18 mouse cellular contexts compared by ENCODE assay signal in genomic region chr1:186255476-186256080, GRCm38 (mm10).
DNase-seq lines count a peak whose midpoint lies in the region; ATAC-seq lines count a peak whose summit lies in the region.
"Had no signal": no experiment of that assay in that cellular context is flagged by ENCODE, and none has a peak within 500 bp of the region (broad histone marks: within the 10 kb centered on the region; RNA-seq: fewer than 3 reads in every experiment).

No protein-coding gene starts in this region.

- H3K4me3 ChIP-seq in hindbrain, embryonic 10.5 days: no peak overlapping the region
- H3K4me3 ChIP-seq in hindbrain, embryonic 14.5 days (replicated peaks; ENCODE audit: low read length): no peak overlapping the region
- H3K4me3 ChIP-seq in lung, embryonic 16.5 days (ENCODE audit: low read length): no peak overlapping the region
- no peak overlapping the region for H3K4me3 ChIP-seq in limb, embryonic 10.5 days
- H3K4me3 ChIP-seq: heart, adult 2 months; neural tube, embryonic 13.5 days had no signal

- H3K4me1 ChIP-seq in hindbrain, embryonic 10.5 days (replicated peaks): peaks cover 22% of the 10 kb centered on the region
- peaks cover 1% of the 10 kb centered on the region; the same call in 1 of the 2 replicates for H3K4me1 ChIP-seq in hindbrain, embryonic 14.5 days (replicated peaks; ENCODE audit: control insufficient read depth, insufficient read depth, low read length)
- H3K4me1 ChIP-seq in lung, embryonic 16.5 days (replicated peaks; ENCODE audit: control insufficient read depth, insufficient read depth, low read length): peaks cover 14% of the 10 kb centered on the region
- H3K4me1 ChIP-seq in limb, embryonic 10.5 days: peaks cover 48% of the 10 kb centered on the region

- WGBS in hindbrain, embryonic 10.5 days: 66% methylated on average over 8 of the region's 8 CpGs
- 67% methylated on average over 8 of the region's 8 CpGs for WGBS in hindbrain, embryonic 14.5 days
- 65% methylated on average over 8 of the region's 8 CpGs for WGBS in lung, embryonic 16.5 days
- 78% methylated on average over 8 of the region's 8 CpGs for WGBS in limb, embryonic 10.5 days

- no peak overlapping the region for H3K9ac ChIP-seq in hindbrain, embryonic 14.5 days
- H3K9ac ChIP-seq in lung, embryonic 16.5 days (ENCODE audit: low read length): no peak overlapping the region; the same call in 1 of the 2 replicates
- H3K9ac ChIP-seq: neural tube, embryonic 13.5 days had no signal

- no peaks in the 10 kb centered on the region for H3K36me3 ChIP-seq in hindbrain, embryonic 10.5 days
- H3K36me3 ChIP-seq in hindbrain, embryonic 14.5 days (replicated peaks; ENCODE audit: control insufficient read depth, insufficient read depth): no peaks in the 10 kb centered on the region
- no peaks in the 10 kb centered on the region for H3K36me3 ChIP-seq in lung, embryonic 16.5 days (ENCODE audit: control insufficient read depth, insufficient read depth, low read length)
- no peaks in the 10 kb centered on the region for H3K36me3 ChIP-seq in limb, embryonic 10.5 days
- H3K36me3 ChIP-seq: neural tube, embryonic 13.5 days had no signal

- H3K27ac ChIP-seq in hindbrain, embryonic 10.5 days: 0 out of 2 replicates have a peak overlapping the region, but pooled peaks have one; percentile 42
- H3K27ac ChIP-seq in hindbrain, embryonic 14.5 days: no peak overlapping the region
- peak overlapping the region; percentile 21 for H3K27ac ChIP-seq in lung, embryonic 16.5 days (ENCODE audit: low read length)
- H3K27ac ChIP-seq in limb, embryonic 10.5 days: peak overlapping the region; percentile 77
- H3K27ac ChIP-seq: heart, adult 2 months; neural tube, embryonic 13.5 days had no signal

- no peaks in the 10 kb centered on the region for H3K9me3 ChIP-seq in hindbrain, embryonic 10.5 days
- H3K9me3 ChIP-seq in hindbrain, embryonic 14.5 days (ENCODE audit: control insufficient read depth, low read length): no peaks in the 10 kb centered on the region
- no peaks in the 10 kb centered on the region for H3K9me3 ChIP-seq in lung, embryonic 16.5 days (ENCODE audit: control insufficient read depth, low read length)
- no peaks in the 10 kb centered on the region for H3K9me3 ChIP-seq in limb, embryonic 10.5 days (replicated peaks)
- H3K9me3 ChIP-seq: neural tube, embryonic 13.5 days had no signal

- no peaks in the 10 kb centered on the region for H3K27me3 ChIP-seq in hindbrain, embryonic 10.5 days (ENCODE audit: insufficient read depth, poor library complexity, severe bottlenecking)
- no peaks in the 10 kb centered on the region for H3K27me3 ChIP-seq in hindbrain, embryonic 14.5 days (ENCODE audit: control insufficient read depth, insufficient read depth, low read length)
- H3K27me3 ChIP-seq in lung, embryonic 16.5 days (ENCODE audit: control insufficient read depth, insufficient read depth, low read depth, low read length): no peaks in the 10 kb centered on the region
- no peaks in the 10 kb centered on the region for H3K27me3 ChIP-seq in limb, embryonic 10.5 days (ENCODE audit: low read depth, poor library complexity, severe bottlenecking)
- H3K27me3 ChIP-seq: CH12.LX; neural tube, embryonic 13.5 days had no signal

- H3K4me2 ChIP-seq in hindbrain, embryonic 14.5 days (replicated peaks): no peak overlapping the region
- H3K4me2 ChIP-seq in lung, embryonic 16.5 days (ENCODE audit: low read depth, low read length): no peak overlapping the region
- H3K4me2 ChIP-seq: neural tube, embryonic 13.5 days had no signal

- DNase-seq in cerebellum, postnatal 10 days: peak; percentile 55 to 70
- DNase-seq in cerebellum, adult 9-10 months: no peak
- DNase-seq in hindbrain, embryonic 10.5 days (ENCODE audit: low spot score): no peak
- DNase-seq in hindbrain, embryonic 14.5 days (ENCODE audit: low spot score): no peak
- DNase-seq in lung, postnatal 36 days: no peak
- no peak for DNase-seq in limb, embryonic 10.5 days (ENCODE audit: low spot score)
- no peak for DNase-seq in urinary bladder, adult 2 months (ENCODE audit: low spot score)
- DNase-seq: adrenal gland, postnatal 36 days; heart, adult 2 months; kidney, adult 2 months; kidney, postnatal 36 days; layer of hippocampus, adult 9-11 months; lung, adult 18-20 months; spleen, adult 18-20 months; thymus, adult 2 months had no signal

- no peak for ATAC-seq in hindbrain, embryonic 14.5 days (ENCODE audit: low FRiP score)
- no peak for ATAC-seq in lung, embryonic 16.5 days (ENCODE audit: low read depth)

Comparison
In these comparisons a context has a peak if more than half of its experiments do, and no peak if none do; other contexts are left out.
1. DNase-seq: peak in cerebellum, postnatal 10 days (2 of 2); none in cerebellum, adult 9-10 months (single experiment), hindbrain, embryonic 10.5 days (single experiment), hindbrain, embryonic 14.5 days (single experiment), lung, postnatal 36 days (single experiment), limb, embryonic 10.5 days (single experiment) and urinary bladder, adult 2 months (single experiment).